Mouse (Mus musculus): ENCODE results near the gene Dcakd.

- TF ChIP-seq CTCF (IDR thresholded peaks at IDR 0.05; ENCODE audit: low read depth, low read length) (no peak), TAL1 (conservative IDR thresholded peaks at IDR 0.05; ENCODE audit: low read depth, low read length) (no peak), POLR2AphosphoS5 (IDR thresholded peaks at IDR 0.05; ENCODE audit: insufficient replicate concordance, low read depth, low read length) (no peak)
Observed at GRCm38 (mm10) chr11:102945306-102946264, 82.5 kb downstream of the Dcakd start.

Measured in G1E (cell line).